Mouse (Mus musculus): ENCODE data around the gene Gm20388.

- TF ChIP-seq CTCF (IDR thresholded peaks at IDR 0.05; ENCODE audit: low read depth) (no peak), EP300 (IDR thresholded peaks at IDR 0.05; ENCODE audit: low read depth) (no peak)
These were observed 3876.0 kb downstream of the Gm20388 start for GRCm38 (mm10) chr8:123786644-123787043.
